Mouse (Mus musculus) liver, embryonic 11.5 days (tissue): ENCODE results near the gene Rprml. TPM values are rescaled to one million over a fixed set of nuclear protein-coding genes. Genes with fewer than 3 reads are reported as not detected.

Experiments used
- ATAC-seq: fragments of 200-750 bp; cut with Nextera tagmentation; replicated peaks from 2 replicates; pipeline ENCODE4 v1.8.0; 2017; ENCODE audit warnings: moderate number of reproducible peaks, mild to moderate bottlenecking, moderate TSS enrichment, moderate library complexity; ENCODE audit not compliant: low FRiP score
- DNase-seq: peaks from one replicate; pipeline ENCODE4 v3.0.0-alpha.2; 2017; ENCODE audit warnings: low spot score
- H3K27ac ChIP-seq: fragments of 300-500 bp; sonication (generic); 2 replicates; pipeline ENCODE4 v1.5.1; 2014; ENCODE audit warnings: mild to moderate bottlenecking, low read depth, low read length, control low read depth
- H3K27me3 ChIP-seq: fragments of 300-500 bp; sonication (generic); replicated peaks from 2 replicates; pipeline ENCODE4 v1.6.1; 2014; ENCODE audit warnings: low read length, mixed read lengths; ENCODE audit not compliant: control insufficient read depth, insufficient read depth
- H3K36me3 ChIP-seq: fragments of 300-500 bp; sonication (generic); 2 replicates; pipeline ENCODE4 v1.6.1; 2014; ENCODE audit warnings: mild to moderate bottlenecking, low read length, moderate library complexity, mixed read lengths; ENCODE audit not compliant: control insufficient read depth, insufficient read depth
- H3K4me1 ChIP-seq: fragments of 300-500 bp; sonication (generic); replicated peaks from 2 replicates; pipeline ENCODE4 v1.6.1; 2014; ENCODE audit warnings: low read length, mixed read lengths; ENCODE audit not compliant: control insufficient read depth, insufficient read depth
- H3K4me2 ChIP-seq: fragments of 300-500 bp; sonication (generic); 2 replicates; pipeline ENCODE4 v1.6.1; 2014; ENCODE audit warnings: mild to moderate bottlenecking, control low read depth, moderate library complexity
- H3K4me3 ChIP-seq: fragments of 300-500 bp; sonication (generic); 2 replicates; pipeline ENCODE4 v1.5.1; 2014; ENCODE audit warnings: low read depth, low read length, control low read depth
- H3K9ac ChIP-seq: fragments of 300-500 bp; sonication (generic); 2 replicates; pipeline ENCODE4 v1.6.1; 2014; ENCODE audit warnings: low read depth, low read length, control low read depth
- H3K9me3 ChIP-seq: fragments of 300-500 bp; sonication (generic); 2 replicates; pipeline ENCODE4 v1.6.1; 2016; ENCODE audit warnings: low read length, inconsistent platforms, mixed read lengths; ENCODE audit not compliant: control insufficient read depth
- WGBS: fragments of 180-500 bp; shearing (Covaris S2); extraction: QIAGEN DNeasy Blood & Tissue Kit; methylation state at CpG from one replicate; pipeline ENCODE4 v1.1.7; 2014; 5-methylcytosine and 5-hydroxymethylcytosine counted together
- polyA plus RNA-seq: library from polyadenylated mRNA; unstranded; fragments of >200 nt; fragmentation: Nextera tagmentation; extraction: Ambion mirVana; gene quantifications from 2 replicates; pipeline ENCODE4 v1.2.1, GENCODE M21; 2014

Rprml gene
- polyA plus RNA-seq: not detected in 2 replicates

- H3K4me2 ChIP-seq: peak within 1 kb of the TSS; percentile 59
- no peak; the same call in 1 of the 2 replicates for ATAC-seq
- peak within 1 kb of the TSS; percentile 33 for H3K4me3 ChIP-seq
- WGBS: 2% methylated on average over 71 of the region's 71 CpGs
- H3K27me3 ChIP-seq: peaks cover 73% of the 10 kb centered on the region
- H3K4me1 ChIP-seq: peaks cover 3% of the 10 kb centered on the region
- H3K27ac ChIP-seq: no peak within 1 kb of the TSS
- H3K36me3 ChIP-seq: no peaks in the 10 kb centered on the region
- no peak for DNase-seq
- no peak within 1 kb of the TSS for H3K9ac ChIP-seq
- no peaks in the 10 kb centered on the region for H3K9me3 ChIP-seq
Measured at GRCm38 (mm10) chr11:103649301-103649982, at the start of gene Rprml. Rprml (plus strand) TSS chr11:103649570.

- no peak for ATAC-seq
- Histone ChIP-seq H3K27ac (no peak overlapping the region), H3K4me2 (no peak overlapping the region), H3K9ac (no peak overlapping the region), H3K4me1 (no peaks in the 10 kb centered on the region), H3K9me3 (no peaks in the 10 kb centered on the region), H3K4me3 (no peak overlapping the region), H3K36me3 (no peaks in the 10 kb centered on the region), H3K27me3 (no peaks in the 10 kb centered on the region)
- WGBS: 38% methylated on average over 5 of the region's 5 CpGs
- DNase-seq: no peak
Measured at GRCm38 (mm10) chr11:103606611-103607010, 42.8 kb upstream of the Rprml start.

- no peaks in the 10 kb centered on the region for H3K27me3 ChIP-seq
- DNase-seq (no peak), ATAC-seq (no peak)
- no peak overlapping the region for H3K4me3 ChIP-seq
- WGBS: 81% methylated on average over 2 of the region's 2 CpGs
- no peaks in the 10 kb centered on the region for H3K36me3 ChIP-seq
- H3K4me1 ChIP-seq: no peaks in the 10 kb centered on the region
- no peaks in the 10 kb centered on the region for H3K9me3 ChIP-seq
- no peak overlapping the region for H3K4me2 ChIP-seq
- H3K9ac ChIP-seq: no peak overlapping the region
- H3K27ac ChIP-seq: no peak overlapping the region
Measured at GRCm38 (mm10) chr11:103610772-103611171, 38.6 kb upstream of the Rprml start.

- H3K27ac ChIP-seq: no peak within 1 kb of the TSS
- H3K9ac ChIP-seq: no peak within 1 kb of the TSS
- no peak within 1 kb of the TSS for H3K4me2 ChIP-seq
- no peaks in the 10 kb centered on the region for H3K9me3 ChIP-seq
- 73% methylated on average over 9 of the region's 9 CpGs for WGBS
- DNase-seq (no peak), ATAC-seq (no peak)
- no peak within 1 kb of the TSS for H3K4me3 ChIP-seq
- H3K4me1 ChIP-seq: no peaks in the 10 kb centered on the region
- H3K27me3 ChIP-seq: no peaks in the 10 kb centered on the region
- H3K36me3 ChIP-seq: no peaks in the 10 kb centered on the region
Measured at GRCm38 (mm10) chr11:103621040-103621439, 28.3 kb upstream of the Rprml start, which contains the start of gene Gm884. Gm884 (minus strand) TSS chr11:103621140.

- Histone ChIP-seq H3K4me1 (no peaks in the 10 kb centered on the region), H3K9me3 (no peaks in the 10 kb centered on the region), H3K4me3 (no peak overlapping the region), H3K27me3 (no peaks in the 10 kb centered on the region), H3K36me3 (no peaks in the 10 kb centered on the region), H3K9ac (no peak overlapping the region), H3K4me2 (no peak overlapping the region), H3K27ac (no peak overlapping the region)
- DNase-seq: no peak
- WGBS: 79% methylated on average over 23 of the region's 23 CpGs
- ATAC-seq: no peak
Measured at GRCm38 (mm10) chr11:103627453-103627852, 21.9 kb upstream of the Rprml start.

- DNase-seq (no peak), ATAC-seq (no peak)
- Histone ChIP-seq H3K9ac (no peak overlapping the region), H3K4me2 (no peak overlapping the region), H3K27me3 (peaks cover 6% of the 10 kb centered on the region), H3K4me1 (no peaks in the 10 kb centered on the region), H3K27ac (no peak overlapping the region), H3K36me3 (no peaks in the 10 kb centered on the region), H3K4me3 (no peak overlapping the region), H3K9me3 (no peaks in the 10 kb centered on the region)
- WGBS: 78% methylated on average over 7 of the region's 7 CpGs
Measured at GRCm38 (mm10) chr11:103634806-103635205, 14.6 kb upstream of the Rprml start.

GRCm38 (mm10) chr11:103635481-103635880, 13.9 kb upstream of the Rprml start:
- H3K9me3 ChIP-seq: no peaks in the 10 kb centered on the region
- H3K4me2 ChIP-seq: no peak overlapping the region
- H3K4me1 ChIP-seq: no peaks in the 10 kb centered on the region
- no peaks in the 10 kb centered on the region for H3K36me3 ChIP-seq
- no peak overlapping the region for H3K4me3 ChIP-seq
- H3K27ac ChIP-seq: no peak overlapping the region
- H3K9ac ChIP-seq: no peak overlapping the region
- peaks cover 9% of the 10 kb centered on the region for H3K27me3 ChIP-seq
- ATAC-seq (no peak), DNase-seq (no peak)
- WGBS: 82% methylated on average over 3 of the region's 3 CpGs

- ATAC-seq (no peak), DNase-seq (peak; percentile 19)
- Histone ChIP-seq H3K4me1 (no peaks in the 10 kb centered on the region), H3K36me3 (no peaks in the 10 kb centered on the region), H3K9me3 (no peaks in the 10 kb centered on the region), H3K27me3 (peaks cover 11% of the 10 kb centered on the region), H3K4me2 (no peak overlapping the region), H3K9ac (no peak overlapping the region), H3K4me3 (no peak overlapping the region), H3K27ac (no peak overlapping the region)
- WGBS: 72% methylated on average over 6 of the region's 6 CpGs
Measured at GRCm38 (mm10) chr11:103636261-103636660, 13.1 kb upstream of the Rprml start.

- no peak within 1 kb of the TSS for H3K27ac ChIP-seq
- H3K4me2 ChIP-seq: no peak within 1 kb of the TSS
- no peaks in the 10 kb centered on the region for H3K4me1 ChIP-seq
- DNase-seq (no peak), ATAC-seq (no peak)
- no peaks in the 10 kb centered on the region for H3K36me3 ChIP-seq
- no peaks in the 10 kb centered on the region for H3K9me3 ChIP-seq
- H3K9ac ChIP-seq: no peak within 1 kb of the TSS
- peaks cover 8% of the 10 kb centered on the region for H3K27me3 ChIP-seq
- no peak within 1 kb of the TSS for H3K4me3 ChIP-seq
- WGBS: 71% methylated on average over 3 of the region's 3 CpGs
Measured at GRCm38 (mm10) chr11:103638790-103639189, 10.6 kb upstream of the Rprml start, which contains the start of gene Lyzl6. Lyzl6 (minus strand) TSS chr11:103638890.
